Mouse (Mus musculus) heart, embryonic 16.5 days (tissue): ENCODE results near the gene Plscr4. TPM values are rescaled to one million over a fixed set of nuclear protein-coding genes. Genes with fewer than 3 reads are reported as not detected.

Experiments
- ATAC-seq: fragments of 200-750 bp; cut with Nextera tagmentation; replicated peaks from 2 replicates; pipeline ENCODE4 v1.8.0; 2017; ENCODE audit warnings: moderate number of reproducible peaks; ENCODE audit not compliant: insufficient read depth, low FRiP score; ENCODE audit errors: extremely low read depth
- H3K27ac ChIP-seq: fragments of 300-500 bp; sonication (generic); 2 replicates; pipeline ENCODE4 v1.5.1; 2014; ENCODE audit warnings: mild to moderate bottlenecking, low read length, control low read depth, moderate library complexity
- H3K27me3 ChIP-seq: fragments of 300-500 bp; sonication (generic); 2 replicates; pipeline ENCODE4 v1.6.1; 2014; ENCODE audit warnings: low read length, mixed read lengths; ENCODE audit not compliant: control insufficient read depth, insufficient read depth
- H3K36me3 ChIP-seq: fragments of 300-500 bp; sonication (generic); 2 replicates; pipeline ENCODE4 v1.6.1; 2014; ENCODE audit not compliant: control insufficient read depth, insufficient read depth
- H3K4me1 ChIP-seq: fragments of 300-500 bp; sonication (generic); 2 replicates; pipeline ENCODE4 v1.6.1; 2014; ENCODE audit warnings: low read length, mixed read lengths; ENCODE audit not compliant: control insufficient read depth, insufficient read depth
- H3K4me2 ChIP-seq: fragments of 300-500 bp; sonication (generic); 2 replicates; pipeline ENCODE4 v1.6.1; 2014; ENCODE audit warnings: low read depth, mild to moderate bottlenecking, control low read depth, low read length
- H3K4me3 ChIP-seq: fragments of 300-500 bp; sonication (generic); 2 replicates; pipeline ENCODE4 v1.5.1; 2014; ENCODE audit warnings: mild to moderate bottlenecking, control low read depth, low read length
- H3K9ac ChIP-seq: fragments of 300-500 bp; sonication (generic); 2 replicates; pipeline ENCODE4 v1.6.1; 2014; ENCODE audit warnings: low read length, control low read depth
- H3K9me3 ChIP-seq: fragments of 300-500 bp; sonication (generic); replicated peaks from 2 replicates; pipeline ENCODE4 v1.6.1; 2016; ENCODE audit warnings: low read length; ENCODE audit not compliant: control insufficient read depth
- whole genome bisulfite sequencing: fragments of 180-500 bp; shearing (Covaris S2); extraction: QIAGEN DNeasy Blood & Tissue Kit; methylation state at CpG from one replicate; pipeline ENCODE4 v1.1.7; 2014; 5-methylcytosine and 5-hydroxymethylcytosine counted together
- polyA plus RNA-seq: library from polyadenylated mRNA; unstranded; fragments of >200 nt; fragmentation: Nextera tagmentation; extraction: Ambion mirVana; gene quantifications from 2 replicates; pipeline ENCODE4 v1.2.1, GENCODE M21; 2015

Plscr4 gene
- polyA plus RNA-seq, 1 experiment from 2014 or later = 7.0 TPM

- no peaks in the 10 kb centered on the region for H3K36me3 ChIP-seq
- H3K9ac ChIP-seq = no peak overlapping the region
- no peaks in the 10 kb centered on the region for H3K9me3 ChIP-seq
- peaks cover 7% of the 10 kb centered on the region for H3K4me1 ChIP-seq
- WGBS = 89% methylated on average over 3 of the region's 3 CpGs
- H3K4me3 ChIP-seq = no peak overlapping the region
- H3K27ac ChIP-seq = no peak overlapping the region
- ATAC-seq = no peak
- no peak overlapping the region for H3K4me2 ChIP-seq
- no peaks in the 10 kb centered on the region for H3K27me3 ChIP-seq
Measured at GRCm38 (mm10) chr9:92490319-92490718, 33.1 kb downstream of the Plscr4 start.

- ATAC-seq = no peak
- H3K9ac ChIP-seq = no peak overlapping the region
- no peaks in the 10 kb centered on the region for H3K27me3 ChIP-seq
- H3K4me3 ChIP-seq = no peak overlapping the region
- peaks cover 7% of the 10 kb centered on the region for H3K4me1 ChIP-seq
- H3K27ac ChIP-seq = no peak overlapping the region
- H3K9me3 ChIP-seq = no peaks in the 10 kb centered on the region
- WGBS = 64% methylated on average over 2 of the region's 2 CpGs
- H3K36me3 ChIP-seq = no peaks in the 10 kb centered on the region
- no peak overlapping the region for H3K4me2 ChIP-seq
Measured at GRCm38 (mm10) chr9:92491274-92491673, 34.1 kb downstream of the Plscr4 start.

- Histone ChIP-seq H3K36me3 (no peaks in the 10 kb centered on the region), H3K4me2 (no peak overlapping the region), H3K27ac (no peak overlapping the region), H3K27me3 (no peaks in the 10 kb centered on the region), H3K9ac (no peak overlapping the region), H3K4me1 (no peaks in the 10 kb centered on the region), H3K4me3 (no peak overlapping the region), H3K9me3 (no peaks in the 10 kb centered on the region)
- no peak; the same call in 1 of the 2 replicates for ATAC-seq
- WGBS = 36% methylated on average over 12 of the region's 12 CpGs
Measured at GRCm38 (mm10) chr9:92499710-92500410, 42.7 kb downstream of the Plscr4 start.

- Histone ChIP-seq H3K4me1 (no peaks in the 10 kb centered on the region), H3K27me3 (no peaks in the 10 kb centered on the region), H3K4me2 (no peak overlapping the region), H3K27ac (no peak overlapping the region), H3K9me3 (no peaks in the 10 kb centered on the region), H3K9ac (no peak overlapping the region), H3K36me3 (no peaks in the 10 kb centered on the region), H3K4me3 (no peak overlapping the region)
- WGBS = 75% methylated on average over 3 of the region's 3 CpGs
- ATAC-seq = no peak
Measured at GRCm38 (mm10) chr9:92504256-92504655, 47.1 kb downstream of the Plscr4 start.

- no peak overlapping the region for H3K4me3 ChIP-seq
- no peak for ATAC-seq
- no peak overlapping the region for H3K4me2 ChIP-seq
- H3K36me3 ChIP-seq = no peaks in the 10 kb centered on the region
- 45% methylated on average over 1 of the region's 1 CpGs for WGBS
- H3K27ac ChIP-seq = no peak overlapping the region
- no peaks in the 10 kb centered on the region for H3K9me3 ChIP-seq
- no peaks in the 10 kb centered on the region for H3K4me1 ChIP-seq
- H3K9ac ChIP-seq = no peak overlapping the region
- no peaks in the 10 kb centered on the region for H3K27me3 ChIP-seq
Measured at GRCm38 (mm10) chr9:92504889-92505288, 47.7 kb downstream of the Plscr4 start.

- H3K9me3 ChIP-seq = no peaks in the 10 kb centered on the region
- ATAC-seq = no peak
- no peaks in the 10 kb centered on the region for H3K36me3 ChIP-seq
Measured at GRCm38 (mm10) chr9:92511696-92512095, 54.5 kb downstream of the Plscr4 start.

GRCm38 (mm10) chr9:92517036-92517435, 59.9 kb downstream of the Plscr4 start:
- peaks cover 4% of the 10 kb centered on the region for H3K9me3 ChIP-seq
- no peak for ATAC-seq
- H3K4me1 ChIP-seq = no peaks in the 10 kb centered on the region
- no peak overlapping the region for H3K9ac ChIP-seq
- no peak overlapping the region for H3K27ac ChIP-seq
- no peak overlapping the region for H3K4me2 ChIP-seq
- 92% methylated on average over 12 of the region's 12 CpGs for WGBS
- H3K4me3 ChIP-seq = no peak overlapping the region
- no peaks in the 10 kb centered on the region for H3K27me3 ChIP-seq
- H3K36me3 ChIP-seq = 0 out of 2 replicates have a peak, but pooled peaks cover 2% of the 10 kb centered on the region

More at GRCm38 (mm10) chr9:92511696-92512095, 54.5 kb downstream of the Plscr4 start:
- Histone ChIP-seq H3K4me2 (no peak overlapping the region), H3K4me3 (no peak overlapping the region), H3K9ac (no peak overlapping the region), H3K27ac (no peak overlapping the region), H3K4me1 (no peaks in the 10 kb centered on the region), H3K27me3 (no peaks in the 10 kb centered on the region)

- Histone ChIP-seq H3K9me3 (peaks cover 4% of the 10 kb centered on the region), H3K4me3 (no peak overlapping the region), H3K9ac (no peak overlapping the region), H3K4me2 (no peak overlapping the region), H3K36me3 (0 out of 2 replicates have a peak, but pooled peaks cover 2% of the 10 kb centered on the region), H3K27me3 (no peaks in the 10 kb centered on the region), H3K4me1 (no peaks in the 10 kb centered on the region), H3K27ac (no peak overlapping the region)
- ATAC-seq = no peak
- 85% methylated on average over 10 of the region's 10 CpGs for WGBS
Measured at GRCm38 (mm10) chr9:92520751-92521150, 63.6 kb downstream of the Plscr4 start.

- Histone ChIP-seq H3K36me3 (no peaks in the 10 kb centered on the region), H3K4me1 (no peaks in the 10 kb centered on the region), H3K4me3 (no peak overlapping the region), H3K27ac (no peak overlapping the region), H3K9ac (no peak overlapping the region), H3K9me3 (no peaks in the 10 kb centered on the region), H3K4me2 (no peak overlapping the region), H3K27me3 (no peaks in the 10 kb centered on the region)
- ATAC-seq = no peak
- WGBS = 71% methylated on average over 4 of the region's 4 CpGs
Measured at GRCm38 (mm10) chr9:92524506-92524905, 67.3 kb downstream of the Plscr4 start.
